In genomic region chrX:12761259-12761625, GRCm38 (mm10) we compare ENCODE assay signal across 8 mouse cellular contexts. TPM values are rescaled to one million over a fixed set of nuclear protein-coding genes. Genes with fewer than 3 reads are reported as not detected.
DNase-seq lines count a peak whose midpoint lies in the region; ATAC-seq and TF ChIP-seq lines count a peak whose summit lies in the region.

No protein-coding gene starts in this region.

- no peaks in the 10 kb centered on the region; the same call in 1 of the 2 replicates for H3K36me3 ChIP-seq in erythroblast, embryonic 14.5 days (ENCODE audit: control insufficient read depth)
- no peaks in the 10 kb centered on the region for H3K36me3 ChIP-seq in limb, embryonic 13.5 days
- no peaks in the 10 kb centered on the region for H3K36me3 ChIP-seq in small intestine, adult 2 months (ENCODE audit: control insufficient read depth, insufficient read depth, low read length)

- in situ Hi-C loops in Patski (cut with MboI; ENCODE audit: low pct_unique_long_range_greater_than_20kb), result no loop called here

- peak overlapping the region; percentile 95 for H3K27ac ChIP-seq in limb, embryonic 13.5 days
- peak overlapping the region; percentile 97 for H3K27ac ChIP-seq in small intestine, adult 2 months (ENCODE audit: insufficient read depth, low read depth, low read length)

- no peak for TF ChIP-seq CTCF in Patski (IDR thresholded peaks at IDR 0.05)
- TF ChIP-seq CTCF in small intestine, adult 2 months (IDR thresholded peaks at IDR 0.05; ENCODE audit: extremely low read depth, insufficient read length, insufficient replicate concordance, low read depth, low read length), result no peak

- peak overlapping the region; percentile 64 for H3K4me2 ChIP-seq in limb, embryonic 13.5 days (replicated peaks)

- H3K4me1 ChIP-seq in erythroblast, embryonic 14.5 days (ENCODE audit: control insufficient read depth), result peaks cover 21% of the 10 kb centered on the region
- 0 out of 2 replicates have a peak, but pooled peaks cover 4% of the 10 kb centered on the region for H3K4me1 ChIP-seq in limb, embryonic 13.5 days
- no peaks in the 10 kb centered on the region for H3K4me1 ChIP-seq in small intestine, adult 2 months (ENCODE audit: control insufficient read depth, insufficient read depth, insufficient read length, low read length)

- POLR2A ChIA-PET in Patski (lab: Charles Lee), result interaction anchor here (1.0 kb wide), 1 partner anchor 9 kb away, joined by 3 read pairs; no protein-coding TSS in a partner anchor

- H3K27me3 ChIP-seq in Patski, result no peaks in the 10 kb centered on the region
- peaks cover 16% of the 10 kb centered on the region for H3K27me3 ChIP-seq in erythroblast, embryonic 14.5 days (ENCODE audit: control insufficient read depth)
- peaks cover 17% of the 10 kb centered on the region for H3K27me3 ChIP-seq in limb, embryonic 13.5 days
- H3K27me3 ChIP-seq in small intestine, adult 2 months (ENCODE audit: control insufficient read depth, insufficient read depth, low read length), result no peaks in the 10 kb centered on the region

- 5% methylated on average over 19 of the region's 25 CpGs for WGBS in limb, embryonic 13.5 days
- 10% methylated on average over 25 of the region's 25 CpGs for WGBS in small intestine, adult 2 months

- peaks cover 4% of the 10 kb centered on the region; the same call in 1 of the 2 replicates for H3K9me3 ChIP-seq in erythroblast, embryonic 14.5 days (ENCODE audit: control insufficient read depth, low read length)
- H3K9me3 ChIP-seq in limb, embryonic 13.5 days, result no peaks in the 10 kb centered on the region

- peak; percentile 22 for DNase-seq in layer of hippocampus, adult 11-12 months (ENCODE audit: low spot score)
- DNase-seq in layer of hippocampus, postnatal 14 days (ENCODE audit: low spot score in 2 of 2), result no peak
- no peak for DNase-seq in Patski (ENCODE audit: low read depth, low spot score)
- no peak for DNase-seq in cerebellum, adult 9-10 months
- no peak for DNase-seq in adrenal gland, adult (ENCODE audit: inconsistent age in 2 of 2, low spot score in 1 of 2)

- peak overlapping the region; percentile 86 for H3K4me3 ChIP-seq in erythroblast, embryonic 14.5 days (replicated peaks)
- peak overlapping the region; percentile 62 for H3K4me3 ChIP-seq in limb, embryonic 13.5 days
- H3K4me3 ChIP-seq in small intestine, adult 2 months (ENCODE audit: low read depth, low read length), result peak overlapping the region; percentile 100

- no peak for TF ChIP-seq POLR2A in small intestine, adult 2 months (IDR thresholded peaks at IDR 0.05; ENCODE audit: low read depth, low read length)

- peak overlapping the region; percentile 83 for H3K9ac ChIP-seq in limb, embryonic 13.5 days

- ATAC-seq in Patski, result peak; percentile 12
- ATAC-seq in limb, embryonic 13.5 days (ENCODE audit: low FRiP score, low read depth), result no peak; the same call in 1 of the 2 replicates

- CTCF ChIA-PET in Patski (lab: Charles Lee), result interaction anchor here (1.7 kb wide), 1 partner anchor 10 kb away, joined by 5 read pairs; no protein-coding TSS in a partner anchor

RNA-seq across cellular contexts. Expression of gene Med14, which starts 0.6 kb away (rescaled TPM):
- total RNA-seq in layer of hippocampus, postnatal 14 days (2021), result 10 to 100 TPM; 69.0 to 79.3 TPM
- 26.5 TPM for polyA plus RNA-seq in Patski (2021)
- 0.26 and 0.29 TPM in 2 replicates for polyA plus RNA-seq in erythroblast, embryonic 14.5 days (2012)
- polyA plus RNA-seq in limb, embryonic 13.5 days (2015; fragmentation: Nextera tagmentation; extraction: Ambion mirVana), result 11.7 and 12.5 TPM in 2 replicates
- polyA plus RNA-seq in small intestine, adult 2 months (2012; rRNA removed), result 6.5 and 9.4 TPM in 2 replicates
